Mouse (Mus musculus) neutrophil, adult 5-6 weeks (primary cell): ENCODE measurements around the gene Wnt7b. TPM values are rescaled to one million over a fixed set of nuclear protein-coding genes. Genes with fewer than 3 reads are reported as not detected.

Experiments
- ATAC-seq: fragments of 151-379, 151-347 bp; 2 replicates; pipeline ENCODE4 v1.8.0; 2017; ENCODE audit warnings: mild to moderate bottlenecking, moderate TSS enrichment; ENCODE audit not compliant: insufficient number of reproducible peaks, poor library complexity, low FRiP score, severe bottlenecking; ENCODE audit errors: extremely low read depth
- total RNA-seq: library from RNA; stranded (forward); fragments of 200-1000 nt; gene quantifications from 2 replicates; pipeline ENCODE4 v1.2.3, GENCODE M21; 2017

Gene Wnt7b
- total RNA-seq, 1 experiment from 2014 or later = not detected

GRCm38 (mm10) chr15:85534215-85534614, 48.1 kb downstream of the Wnt7b start:
- ATAC-seq = no peak

- ATAC-seq = no peak
Observed at GRCm38 (mm10) chr15:85532063-85532462, 50.2 kb downstream of the Wnt7b start.

GRCm38 (mm10) chr15:85529911-85530310, 52.4 kb downstream of the Wnt7b start:
- no peak for ATAC-seq

GRCm38 (mm10) chr15:85524404-85524950, 57.8 kb downstream of the Wnt7b start:
- no peak for ATAC-seq

- ATAC-seq = no peak
Observed at GRCm38 (mm10) chr15:85523173-85523991, 58.9 kb downstream of the Wnt7b start.

- no peak for ATAC-seq
Observed at GRCm38 (mm10) chr15:85519438-85519837, 62.8 kb downstream of the Wnt7b start.

GRCm38 (mm10) chr15:85507370-85508014, 74.8 kb downstream of the Wnt7b start:
- ATAC-seq = no peak

GRCm38 (mm10) chr15:85506680-85507079, 75.6 kb downstream of the Wnt7b start:
- ATAC-seq = no peak

GRCm38 (mm10) chr15:85505118-85505925, 77.0 kb downstream of the Wnt7b start:
- no peak for ATAC-seq

GRCm38 (mm10) chr15:85503127-85503526, 79.1 kb downstream of the Wnt7b start, which contains the start of gene 7530416G11Rik:
Gene 7530416G11Rik, minus strand, starts transcription at chr15:85503227.
- ATAC-seq = no peak

- ATAC-seq = no peak
Observed at GRCm38 (mm10) chr15:85500267-85500666, 82.0 kb downstream of the Wnt7b start.

- ATAC-seq = no peak
Observed at GRCm38 (mm10) chr15:85497981-85498475, 84.2 kb downstream of the Wnt7b start.

GRCm38 (mm10) chr15:85497548-85497947, 84.7 kb downstream of the Wnt7b start:
- ATAC-seq = no peak

GRCm38 (mm10) chr15:85494163-85494621, 88.1 kb downstream of the Wnt7b start:
- ATAC-seq = no peak

GRCm38 (mm10) chr15:85489751-85490150, 92.5 kb downstream of the Wnt7b start:
- no peak for ATAC-seq

- no peak for ATAC-seq
Observed at GRCm38 (mm10) chr15:85488900-85489299, 93.4 kb downstream of the Wnt7b start.
